Mouse (Mus musculus): ENCODE results near the gene Tac4.

DNA sequence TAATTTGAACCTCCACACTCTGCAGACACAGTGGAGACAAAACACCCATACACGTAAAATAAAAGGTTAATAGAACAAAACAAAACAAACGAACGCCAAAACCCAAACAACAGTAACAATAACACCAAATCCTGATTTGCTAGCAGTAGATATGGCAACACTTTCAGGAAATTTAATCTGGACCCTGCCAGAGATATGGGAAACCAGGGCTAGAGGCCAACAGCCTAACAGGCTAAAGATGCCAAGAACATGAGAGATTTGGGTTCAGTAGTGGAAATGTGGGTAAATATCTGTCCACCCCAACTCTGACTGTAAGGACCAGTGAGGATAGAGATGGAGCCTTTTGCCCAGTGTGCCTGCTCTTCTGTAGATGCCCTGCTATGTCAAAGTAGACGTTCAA lies 3.4 kb upstream of the Tac4 start:
- TF ChIP-seq POLR2A (IDR thresholded peaks at IDR 0.05; ENCODE audit: low read depth, low read length) (no peak), CTCF (conservative IDR thresholded peaks at IDR 0.05; ENCODE audit: insufficient read depth, insufficient read length, low read depth, low read length) (no peak)
